Mouse (Mus musculus): ENCODE data around the gene Tubgcp2. TPM values are rescaled to one million over a fixed set of nuclear protein-coding genes. Genes with fewer than 3 reads are reported as not detected.

Tubgcp2 gene
- 42.2 TPM in 2 replicates for polyA plus RNA-seq (2015; fragmentation: Nextera tagmentation; extraction: Ambion mirVana)

GRCm38 (mm10) chr7:140036281-140037170 lies at the start of gene Tubgcp2, which contains the start of gene Zfp511:
Tubgcp2 (minus strand) TSS chr7:140036669.
Zfp511 (plus strand) TSS chr7:140036391.
- peak; percentile 81 for DNase-seq (ENCODE audit: low spot score)

- DNase-seq (ENCODE audit: low spot score): peak; percentile 51
Measured at GRCm38 (mm10) chr7:140082242-140082678, 45.8 kb upstream of the Tubgcp2 start, which contains the start of gene Caly. Caly (minus strand) TSS chr7:140082548.

GRCm38 (mm10) chr7:140081408-140082241 lies 45.2 kb upstream of the Tubgcp2 start:
- no peak for DNase-seq (ENCODE audit: low spot score)

GRCm38 (mm10) chr7:140080503-140081156 lies 44.2 kb upstream of the Tubgcp2 start:
- DNase-seq (ENCODE audit: low spot score): peak; percentile 41

GRCm38 (mm10) chr7:140078711-140079110 lies 42.2 kb upstream of the Tubgcp2 start:
- peak; percentile 79 for DNase-seq (ENCODE audit: low spot score)

GRCm38 (mm10) chr7:140077698-140078097 lies 41.2 kb upstream of the Tubgcp2 start:
- DNase-seq (ENCODE audit: low spot score): no peak

- no peak for DNase-seq (ENCODE audit: low spot score)
Measured at GRCm38 (mm10) chr7:140070042-140070711, 33.7 kb upstream of the Tubgcp2 start.

GRCm38 (mm10) chr7:140067397-140067796 lies 30.9 kb upstream of the Tubgcp2 start:
- no peak for DNase-seq (ENCODE audit: low spot score)

- peak; percentile 78 for DNase-seq (ENCODE audit: low spot score)
Measured at GRCm38 (mm10) chr7:140063092-140063491, 26.6 kb upstream of the Tubgcp2 start.

GRCm38 (mm10) chr7:140062307-140062706 lies 25.8 kb upstream of the Tubgcp2 start:
- DNase-seq (ENCODE audit: low spot score): no peak

GRCm38 (mm10) chr7:140061832-140062130 lies 25.3 kb upstream of the Tubgcp2 start:
- no peak for DNase-seq (ENCODE audit: low spot score)

GRCm38 (mm10) chr7:140060936-140061831 lies 24.7 kb upstream of the Tubgcp2 start:
- no peak for DNase-seq (ENCODE audit: low spot score)

- DNase-seq (ENCODE audit: low spot score): no peak
Measured at GRCm38 (mm10) chr7:140059601-140060000, 23.1 kb upstream of the Tubgcp2 start.

GRCm38 (mm10) chr7:140058528-140058927 lies 22.1 kb upstream of the Tubgcp2 start:
- DNase-seq (ENCODE audit: low spot score): no peak

- no peak for DNase-seq (ENCODE audit: low spot score)
Measured at GRCm38 (mm10) chr7:140057413-140058407, 21.2 kb upstream of the Tubgcp2 start.

- DNase-seq (ENCODE audit: low spot score): no peak
Measured at GRCm38 (mm10) chr7:140054124-140054523, 17.7 kb upstream of the Tubgcp2 start.

- DNase-seq (ENCODE audit: low spot score): peak; percentile 39
Measured at GRCm38 (mm10) chr7:140049115-140049689, 12.7 kb upstream of the Tubgcp2 start.
